Mouse (Mus musculus): ENCODE data around the gene Mfsd4b4.

- TF ChIP-seq POLR2A (IDR thresholded peaks at IDR 0.05; ENCODE audit: borderline replicate concordance, control insufficient read depth, low read depth, low read length) (no peak), CTCF (IDR thresholded peaks at IDR 0.05; ENCODE audit: control insufficient read depth, insufficient read depth, low read length) (no peak)
Observed at GRCm38 (mm10) chr10:39936553-39936952, 37.5 kb upstream of the Mfsd4b4 start.

All from bone marrow, adult 2 months (tissue).